Mouse (Mus musculus) intestine, embryonic 15.5 days (tissue): Measurements from ENCODE around the gene Krtap12-1. TPM values are rescaled to one million over a fixed set of nuclear protein-coding genes. Genes with fewer than 3 reads are reported as not detected.
"Not testable (repeated sequence)": the region's sequence is repeated elsewhere in the genome, so short reads cannot be mapped to it uniquely, and the experiment has no call there.

ENCODE experiments used
- ATAC-seq: fragments of 200-750 bp; cut with Nextera tagmentation; 2 replicates; pipeline ENCODE4 v1.8.0; 2017; ENCODE audit warnings: moderate TSS enrichment, moderate library complexity
- H3K27ac ChIP-seq: fragments of 300-500 bp; sonication (generic); 2 replicates; pipeline ENCODE4 v1.5.1; 2015; ENCODE audit warnings: mild to moderate bottlenecking, inconsistent platforms
- H3K27me3 ChIP-seq: fragments of 300-500 bp; sonication (generic); replicated peaks from 2 replicates; pipeline ENCODE4 v1.6.1; 2015; ENCODE audit warnings: inconsistent platforms
- H3K36me3 ChIP-seq: fragments of 300-500 bp; sonication (generic); 2 replicates; pipeline ENCODE4 v1.6.1; 2015; ENCODE audit warnings: inconsistent platforms
- H3K4me1 ChIP-seq: fragments of 300-500 bp; sonication (generic); replicated peaks from 2 replicates; pipeline ENCODE4 v1.6.1; 2015; ENCODE audit warnings: inconsistent platforms
- H3K4me2 ChIP-seq: fragments of 300-500 bp; sonication (generic); replicated peaks from 2 replicates; pipeline ENCODE4 v1.6.1; 2015; ENCODE audit warnings: mild to moderate bottlenecking, inconsistent platforms
- H3K4me3 ChIP-seq: fragments of 300-500 bp; sonication (generic); replicated peaks from 2 replicates; pipeline ENCODE4 v1.5.1; 2015; ENCODE audit warnings: inconsistent platforms
- H3K9ac ChIP-seq: fragments of 300-500 bp; sonication (generic); 2 replicates; pipeline ENCODE4 v1.6.1; 2015; ENCODE audit warnings: inconsistent platforms
- H3K9me3 ChIP-seq: fragments of 300-500 bp; sonication (generic); 2 replicates; pipeline ENCODE4 v1.6.1; 2016; ENCODE audit warnings: inconsistent platforms
- WGBS: fragments of 180-500 bp; shearing (Covaris S2); methylation state at CpG from one replicate; pipeline ENCODE4 v1.1.7; 2015; 5-methylcytosine and 5-hydroxymethylcytosine counted together
- polyA plus RNA-seq: library from polyadenylated mRNA; unstranded; fragments of >200 nt; fragmentation: Nextera tagmentation; extraction: Ambion mirVana; gene quantifications from 2 replicates; pipeline ENCODE4 v1.2.1, GENCODE M21; 2015

Gene Krtap12-1
- polyA plus RNA-seq, 1 experiment from 2014 or later = not detected

GRCm38 (mm10) chr10:77709831-77710230 lies 10.6 kb upstream of the Krtap12-1 start:
- no peaks in the 10 kb centered on the region for H3K27me3 ChIP-seq
- ATAC-seq = no peak
- no peaks in the 10 kb centered on the region for H3K4me1 ChIP-seq
- 78% methylated on average over 3 of the region's 3 CpGs for WGBS
- H3K36me3 ChIP-seq = no peaks in the 10 kb centered on the region
- H3K27ac ChIP-seq = no peak overlapping the region
- H3K9me3 ChIP-seq = no peaks in the 10 kb centered on the region
- no peak overlapping the region for H3K4me3 ChIP-seq
- no peak overlapping the region for H3K9ac ChIP-seq
- H3K4me2 ChIP-seq = no peak overlapping the region

GRCm38 (mm10) chr10:77711157-77711556 lies 9.2 kb upstream of the Krtap12-1 start, which contains the start of gene Gm10024:
TSS of gene Gm10024 (plus strand) at chr10:77711457.
- H3K9ac ChIP-seq = not testable (repeated sequence)

GRCm38 (mm10) chr10:77713734-77714133 lies 6.7 kb upstream of the Krtap12-1 start:
- H3K9me3 ChIP-seq = no peaks in the 10 kb centered on the region
- H3K27ac ChIP-seq = no peak overlapping the region
- 62% methylated on average over 4 of the region's 4 CpGs for WGBS
- H3K36me3 ChIP-seq = no peaks in the 10 kb centered on the region
- ATAC-seq = no peak
- H3K4me2 ChIP-seq = no peak overlapping the region
- H3K9ac ChIP-seq = no peak overlapping the region
- H3K27me3 ChIP-seq = no peaks in the 10 kb centered on the region
- no peak overlapping the region for H3K4me3 ChIP-seq
- H3K4me1 ChIP-seq = no peaks in the 10 kb centered on the region

More at GRCm38 (mm10) chr10:77711157-77711556, 9.2 kb upstream of the Krtap12-1 start, which contains the start of gene Gm10024:
- not testable (repeated sequence) for H3K36me3 ChIP-seq, ATAC-seq, H3K4me2 ChIP-seq, H3K27ac ChIP-seq, H3K9me3 ChIP-seq, H3K27me3 ChIP-seq, H3K4me3 ChIP-seq, H3K4me1 ChIP-seq

- Histone ChIP-seq H3K4me1 (no peaks in the 10 kb centered on the region), H3K9ac (no peak within 1 kb of the TSS), H3K4me3 (no peak within 1 kb of the TSS), H3K4me2 (no peak within 1 kb of the TSS), H3K27me3 (no peaks in the 10 kb centered on the region), H3K9me3 (no peaks in the 10 kb centered on the region), H3K36me3 (no peaks in the 10 kb centered on the region), H3K27ac (no peak within 1 kb of the TSS)
- WGBS = 81% methylated on average over 1 of the region's 1 CpGs
- ATAC-seq = no peak
Measured at GRCm38 (mm10) chr10:77715507-77715906, 4.9 kb upstream of the Krtap12-1 start, which contains the start of gene Gm10142. TSS of gene Gm10142 (plus strand) at chr10:77715807.

- no peak overlapping the region for H3K27ac ChIP-seq
- no peak for ATAC-seq
- 71% methylated on average over 8 of the region's 8 CpGs for WGBS
- H3K36me3 ChIP-seq = no peaks in the 10 kb centered on the region
- H3K4me2 ChIP-seq = no peak overlapping the region
- H3K4me3 ChIP-seq = no peak overlapping the region
- H3K9me3 ChIP-seq = no peaks in the 10 kb centered on the region
- no peaks in the 10 kb centered on the region for H3K27me3 ChIP-seq
- H3K9ac ChIP-seq = no peak overlapping the region
- no peaks in the 10 kb centered on the region for H3K4me1 ChIP-seq
Measured at GRCm38 (mm10) chr10:77724855-77725254, 4.5 kb downstream of the Krtap12-1 start.

GRCm38 (mm10) chr10:77726186-77726585 lies 5.8 kb downstream of the Krtap12-1 start, which contains the start of gene Gm10100:
TSS of gene Gm10100 (plus strand) at chr10:77726486.
- H3K36me3 ChIP-seq = no peaks in the 10 kb centered on the region
- 27% methylated on average over 3 of the region's 3 CpGs for WGBS
- no peak within 1 kb of the TSS for H3K4me3 ChIP-seq
- no peaks in the 10 kb centered on the region for H3K4me1 ChIP-seq
- no peak for ATAC-seq
- no peak within 1 kb of the TSS for H3K27ac ChIP-seq
- H3K9me3 ChIP-seq = no peaks in the 10 kb centered on the region
- H3K4me2 ChIP-seq = no peak within 1 kb of the TSS
- no peak within 1 kb of the TSS for H3K9ac ChIP-seq
- no peaks in the 10 kb centered on the region for H3K27me3 ChIP-seq

- H3K27ac ChIP-seq = no peak overlapping the region
- no peaks in the 10 kb centered on the region for H3K9me3 ChIP-seq
- H3K9ac ChIP-seq = no peak overlapping the region
- H3K4me3 ChIP-seq = no peak overlapping the region
- no peaks in the 10 kb centered on the region for H3K4me1 ChIP-seq
- no peak for ATAC-seq
- H3K27me3 ChIP-seq = no peaks in the 10 kb centered on the region
- no peaks in the 10 kb centered on the region for H3K36me3 ChIP-seq
- H3K4me2 ChIP-seq = no peak overlapping the region
- 52% methylated on average over 4 of the region's 4 CpGs for WGBS
Measured at GRCm38 (mm10) chr10:77728280-77728679, 7.9 kb downstream of the Krtap12-1 start.

- no peaks in the 10 kb centered on the region for H3K36me3 ChIP-seq
Measured at GRCm38 (mm10) chr10:77729241-77729640, 8.8 kb downstream of the Krtap12-1 start.

GRCm38 (mm10) chr10:77735928-77736327 lies 15.5 kb downstream of the Krtap12-1 start:
- WGBS = 83% methylated on average over 1 of the region's 1 CpGs
- peaks cover 6% of the 10 kb centered on the region; the same call in 1 of the 2 replicates for H3K9me3 ChIP-seq
- ATAC-seq = no peak
- no peak overlapping the region for H3K27ac ChIP-seq
- H3K4me3 ChIP-seq = no peak overlapping the region
- H3K36me3 ChIP-seq = no peaks in the 10 kb centered on the region
- no peaks in the 10 kb centered on the region for H3K27me3 ChIP-seq
- no peak overlapping the region for H3K9ac ChIP-seq
- no peaks in the 10 kb centered on the region for H3K4me1 ChIP-seq
- no peak overlapping the region for H3K4me2 ChIP-seq

More at GRCm38 (mm10) chr10:77729241-77729640, 8.8 kb downstream of the Krtap12-1 start:
- Histone ChIP-seq H3K27ac (no peak overlapping the region), H3K9me3 (no peaks in the 10 kb centered on the region), H3K27me3 (no peaks in the 10 kb centered on the region), H3K4me2 (no peak overlapping the region), H3K4me1 (no peaks in the 10 kb centered on the region), H3K9ac (no peak overlapping the region), H3K4me3 (no peak overlapping the region)
- 54% methylated on average over 4 of the region's 4 CpGs for WGBS
- ATAC-seq = no peak

- Histone ChIP-seq H3K36me3 (no peaks in the 10 kb centered on the region), H3K4me1 (no peaks in the 10 kb centered on the region), H3K4me2 (no peak overlapping the region), H3K9me3 (peaks cover 6% of the 10 kb centered on the region; the same call in 1 of the 2 replicates), H3K4me3 (no peak overlapping the region), H3K27me3 (no peaks in the 10 kb centered on the region), H3K27ac (no peak overlapping the region), H3K9ac (no peak overlapping the region)
- WGBS = 81% methylated on average over 4 of the region's 4 CpGs
- no peak for ATAC-seq
Measured at GRCm38 (mm10) chr10:77738929-77739328, 18.5 kb downstream of the Krtap12-1 start.

GRCm38 (mm10) chr10:77741924-77742688 lies 21.7 kb downstream of the Krtap12-1 start, which contains the start of gene Gm18596:
TSS of gene Gm18596 (minus strand) at chr10:77742638.
- not testable (repeated sequence) for H3K27ac ChIP-seq, ATAC-seq, H3K27me3 ChIP-seq, H3K4me3 ChIP-seq, H3K36me3 ChIP-seq, H3K4me2 ChIP-seq, H3K9ac ChIP-seq, H3K4me1 ChIP-seq, H3K9me3 ChIP-seq
- WGBS = 61% methylated on average over 5 of the region's 5 CpGs

GRCm38 (mm10) chr10:77750686-77751085 lies 30.3 kb downstream of the Krtap12-1 start:
- not testable (repeated sequence) for H3K9me3 ChIP-seq, H3K4me3 ChIP-seq, H3K36me3 ChIP-seq, H3K4me2 ChIP-seq, H3K27ac ChIP-seq, ATAC-seq, H3K4me1 ChIP-seq, H3K9ac ChIP-seq, H3K27me3 ChIP-seq
- 90% methylated on average over 1 of the region's 1 CpGs for WGBS

- H3K4me2 ChIP-seq = not testable (repeated sequence)
- 75% methylated on average over 1 of the region's 1 CpGs for WGBS
Measured at GRCm38 (mm10) chr10:77751254-77751653, 30.9 kb downstream of the Krtap12-1 start, which contains the start of gene Gm9736. TSS of gene Gm9736 (minus strand) at chr10:77751354.

More at GRCm38 (mm10) chr10:77751254-77751653, 30.9 kb downstream of the Krtap12-1 start, which contains the start of gene Gm9736:
- not testable (repeated sequence) for H3K27ac ChIP-seq, H3K9ac ChIP-seq, H3K4me1 ChIP-seq, H3K36me3 ChIP-seq, ATAC-seq, H3K9me3 ChIP-seq, H3K27me3 ChIP-seq, H3K4me3 ChIP-seq
